Mouse (Mus musculus) cerebellum, adult 2 months (tissue): ENCODE results near the gene Dlgap4.

Source experiments
- CTCF ChIP-seq: fragments of 200-500 bp; IDR thresholded peaks from 2 replicates; pipeline ENCODE4 v1.5.1; 2011; ENCODE audit warnings: low read depth, mild to moderate bottlenecking, control low read depth, low read length, moderate library complexity, borderline replicate concordance; ENCODE audit not compliant: insufficient read depth
- POLR2A ChIP-seq: fragments of 200-500 bp; IDR thresholded peaks from 2 replicates; pipeline ENCODE4 v1.6.1; 2011; ENCODE audit warnings: low read length, control low read depth, borderline replicate concordance; ENCODE audit not compliant: insufficient read depth

DNA sequence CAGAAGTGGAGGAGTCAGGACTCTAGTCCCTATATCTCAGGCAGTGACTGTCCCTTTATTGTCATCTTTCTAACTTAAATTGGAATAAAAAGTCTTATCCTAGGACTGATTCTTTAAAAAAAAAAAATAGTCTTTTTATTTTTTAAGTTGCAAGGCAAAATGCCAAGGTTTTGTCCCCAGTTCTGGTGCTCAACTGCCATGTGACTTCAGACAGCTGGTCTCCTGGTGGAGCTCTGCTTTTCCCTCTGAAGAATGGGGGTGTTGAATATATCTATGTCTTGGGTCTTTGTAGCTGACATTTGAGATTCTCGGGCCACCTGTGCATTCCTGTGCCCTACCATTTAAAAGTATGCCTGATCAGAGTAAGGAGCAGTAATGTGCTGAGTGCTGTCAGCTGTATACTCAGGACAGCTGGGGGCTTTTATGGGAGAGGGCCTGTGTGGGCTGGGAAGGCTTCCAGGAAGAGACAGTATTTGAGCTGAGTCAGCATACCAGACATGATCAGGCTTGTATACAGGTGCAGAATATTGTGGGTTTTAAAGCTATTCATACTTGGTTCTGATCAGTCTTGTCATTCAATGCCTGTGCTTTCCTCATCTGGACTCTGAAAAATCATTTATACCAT, 110.5 kb downstream of the Dlgap4 start:
- TF ChIP-seq POLR2A = no peak
- TF ChIP-seq CTCF = no peak
